Mouse (Mus musculus): ENCODE measurements around the gene Gm20425.

- no peak for TF ChIP-seq POLR2A (IDR thresholded peaks at IDR 0.05; ENCODE audit: borderline replicate concordance, extremely low read depth, low read depth, low read length)
- no peak for TF ChIP-seq CTCF (IDR thresholded peaks at IDR 0.05; ENCODE audit: insufficient read depth, low read length)
Measured at GRCm38 (mm10) chr9:103214281-103214680, 15.8 kb downstream of the Gm20425 start.
